Mouse (Mus musculus): Measurements from ENCODE around the gene Zmiz1.

The Zmiz1 gene

DNA sequence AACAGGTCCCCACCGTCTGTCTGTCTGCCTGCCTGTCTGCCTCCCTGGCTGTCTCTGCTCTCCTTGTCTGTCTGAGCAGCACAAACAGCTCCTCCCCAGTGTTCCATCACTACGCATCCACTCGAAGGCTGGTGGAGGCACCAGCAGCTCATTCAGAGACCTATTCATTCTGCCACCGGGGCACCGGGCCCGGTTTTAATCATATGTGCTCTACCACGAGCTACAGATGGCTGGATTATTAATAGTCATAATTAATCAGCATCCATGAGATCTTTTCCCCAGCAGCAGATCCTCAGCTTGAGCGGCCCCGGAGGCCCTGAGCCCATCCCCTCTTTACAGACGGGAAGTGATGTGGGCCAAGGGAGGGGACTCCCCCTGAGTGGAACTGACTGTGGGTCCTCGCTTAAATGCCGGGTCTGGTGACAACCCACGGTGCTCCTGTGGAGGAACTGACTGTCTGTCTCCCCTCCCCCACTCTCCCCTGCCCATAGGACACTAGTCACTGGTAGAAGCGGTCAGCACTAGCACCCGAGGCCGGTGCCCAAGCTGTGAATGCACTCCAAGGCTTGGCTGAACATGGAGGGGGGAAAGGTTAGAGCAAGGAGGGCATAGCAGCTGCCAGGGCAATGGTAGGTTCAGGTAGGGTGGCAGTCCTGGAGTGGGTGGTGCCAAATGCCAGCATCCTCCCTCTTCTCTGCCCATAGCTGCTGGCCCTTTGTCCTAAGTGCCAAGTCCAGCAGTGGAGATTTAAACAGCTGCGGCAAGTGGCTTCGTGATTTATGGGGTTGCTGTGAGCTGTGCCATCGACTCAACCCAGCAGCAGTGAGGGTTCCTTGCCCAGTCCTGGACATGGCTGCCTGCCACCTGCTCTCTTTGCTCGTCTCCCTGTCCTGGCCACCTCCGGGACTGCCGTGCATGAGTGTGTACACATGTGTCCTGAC, 34.6 kb downstream of the Zmiz1 start:
- DNase-seq (ENCODE audit: low spot score): no peak

- DNase-seq (ENCODE audit: low spot score): no peak
These were observed 35.8 kb downstream of the Zmiz1 start for GRCm38 (mm10) chr14:25494778-25495177.

DNA sequence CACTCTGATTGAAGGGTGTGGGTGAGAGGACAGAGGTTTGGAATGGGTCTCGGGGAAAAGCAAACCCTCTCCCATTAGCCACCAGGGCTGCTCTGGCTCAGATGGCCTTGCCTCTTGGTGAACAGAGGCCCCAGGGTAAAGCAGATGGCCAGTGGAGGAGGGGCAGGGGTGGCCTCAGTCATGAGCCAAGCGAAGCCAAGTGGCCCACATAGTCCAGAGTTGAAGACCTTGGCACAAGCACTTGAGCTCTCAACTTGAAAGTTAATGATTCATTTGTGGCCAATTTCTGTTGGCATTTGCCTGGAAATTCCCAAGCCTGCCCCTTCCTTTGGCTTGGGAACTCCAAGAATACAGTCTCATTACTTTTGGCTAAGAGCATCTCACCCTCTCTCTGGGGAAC, 37.1 kb downstream of the Zmiz1 start:
- no peak for DNase-seq (ENCODE audit: low spot score)

- DNase-seq (ENCODE audit: low spot score): no peak
These were observed 38.0 kb downstream of the Zmiz1 start for GRCm38 (mm10) chr14:25496989-25497388.

- no peak for DNase-seq (ENCODE audit: low spot score)
These were observed 38.6 kb downstream of the Zmiz1 start for GRCm38 (mm10) chr14:25497596-25497995.

DNA sequence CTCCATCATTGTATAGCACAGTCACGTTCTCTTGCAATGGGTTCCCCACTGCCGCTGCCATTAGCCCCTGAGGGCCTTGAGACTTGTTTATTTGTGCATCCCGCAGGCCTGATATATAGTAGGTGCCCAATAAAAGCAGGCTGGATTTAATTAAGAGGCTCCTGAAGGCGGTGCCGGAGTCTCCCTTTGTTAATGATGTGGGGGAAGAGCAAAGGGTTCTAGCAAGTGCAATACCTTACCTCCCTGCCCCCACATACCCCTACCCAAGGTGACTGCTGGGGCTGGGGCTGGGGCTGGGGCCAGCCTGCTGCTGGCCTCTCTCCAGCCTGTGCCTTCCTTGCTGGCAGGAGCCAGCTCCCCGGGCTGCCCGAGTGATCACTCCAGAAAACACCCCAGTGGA, 39.4 kb downstream of the Zmiz1 start:
- DNase-seq (ENCODE audit: low spot score): no peak

DNA sequence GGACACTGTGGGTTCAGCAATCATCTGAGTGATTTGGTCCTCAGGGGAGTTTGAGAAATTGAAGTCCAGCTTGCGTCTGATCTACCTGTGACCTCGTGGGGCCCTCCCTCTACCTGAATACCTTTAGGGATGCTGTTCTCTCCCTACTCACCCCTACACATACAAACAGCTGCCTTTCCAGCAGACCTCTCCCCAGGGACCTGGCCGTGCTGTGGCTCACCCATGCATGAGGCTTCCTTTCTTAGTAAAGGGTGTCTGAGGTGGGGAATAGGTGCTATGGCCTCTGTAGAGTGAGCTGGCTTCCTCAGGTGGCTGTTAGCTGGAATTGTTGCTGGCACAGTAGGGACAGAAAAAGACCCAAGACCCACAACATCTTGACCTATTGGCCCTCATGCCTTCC, 40.5 kb downstream of the Zmiz1 start:
- no peak for DNase-seq (ENCODE audit: low spot score)

- no peak for DNase-seq (ENCODE audit: low spot score)
These were observed 41.6 kb downstream of the Zmiz1 start for GRCm38 (mm10) chr14:25500511-25501120.

GRCm38 (mm10) chr14:25501481-25501880, 42.5 kb downstream of the Zmiz1 start:
- DNase-seq (ENCODE audit: low spot score): no peak

- DNase-seq (ENCODE audit: low spot score): no peak
These were observed 43.4 kb downstream of the Zmiz1 start for GRCm38 (mm10) chr14:25502355-25502754.

DNA sequence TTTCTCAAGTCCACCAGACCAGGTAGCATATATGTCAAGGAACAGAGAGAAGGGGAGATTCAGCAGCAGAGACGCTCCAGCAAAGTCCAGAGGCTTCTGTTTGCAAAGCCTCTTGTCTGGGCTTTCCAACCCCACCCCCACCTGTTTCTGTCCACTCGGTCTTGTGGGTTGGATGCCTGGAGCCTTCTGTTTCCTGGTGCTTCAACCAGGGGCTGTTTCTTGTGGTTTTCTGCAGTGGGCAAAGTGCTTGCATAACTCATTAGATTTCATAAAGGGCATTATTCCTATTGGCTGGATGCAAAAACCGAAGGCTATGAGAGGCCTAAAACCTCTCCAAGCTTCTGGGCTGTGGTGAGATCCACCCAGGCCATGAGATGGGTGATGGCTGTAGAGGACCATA, 45.3 kb downstream of the Zmiz1 start:
- no peak for DNase-seq (ENCODE audit: low spot score)

DNA sequence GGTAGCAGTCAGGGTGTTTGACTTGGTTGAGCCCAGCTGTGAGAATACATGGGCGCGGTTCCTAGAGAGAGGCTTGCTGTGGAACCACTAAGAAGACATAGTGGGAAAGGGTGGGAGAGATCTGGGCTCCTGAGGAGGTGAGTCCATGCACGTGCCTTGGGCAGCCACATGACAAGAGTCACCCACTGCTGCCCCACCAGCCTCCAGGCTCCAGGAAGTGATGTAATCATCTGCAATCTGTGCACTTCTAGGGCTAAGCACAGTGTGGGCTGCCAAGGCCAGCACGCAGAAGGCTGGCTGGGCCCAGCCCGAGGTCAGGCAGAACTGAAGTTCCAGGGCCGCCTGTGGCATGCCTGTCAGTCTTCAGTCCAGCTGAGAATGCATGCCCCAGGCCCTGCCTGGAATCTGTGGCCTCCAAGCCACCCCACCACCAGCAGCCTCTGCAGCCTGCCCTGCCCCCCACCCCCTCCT, 46.3 kb downstream of the Zmiz1 start:
- no peak for DNase-seq (ENCODE audit: low spot score)

GRCm38 (mm10) chr14:25508111-25508756, 49.2 kb downstream of the Zmiz1 start:
- DNase-seq (ENCODE audit: low spot score): no peak

DNA sequence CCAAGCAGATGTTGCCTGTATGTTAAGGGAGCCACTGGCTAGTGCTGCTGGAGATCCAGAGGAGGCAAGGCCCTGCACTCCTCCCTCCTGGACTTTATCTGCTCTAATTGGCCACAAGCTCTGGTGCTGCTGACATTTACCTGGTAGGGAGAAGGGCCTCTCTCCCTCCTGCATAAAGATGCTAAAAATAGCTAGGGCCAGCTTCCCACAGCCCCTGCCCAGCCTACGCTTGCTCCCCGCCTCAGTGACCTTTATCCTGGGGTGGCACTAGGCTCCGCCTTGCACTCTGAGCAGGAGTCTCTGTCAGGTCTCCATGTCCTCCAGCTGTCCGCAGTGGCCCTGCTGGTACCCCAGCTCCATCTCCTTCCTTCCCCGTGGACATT, 49.8 kb downstream of the Zmiz1 start:
- DNase-seq (ENCODE audit: low spot score): no peak

DNA sequence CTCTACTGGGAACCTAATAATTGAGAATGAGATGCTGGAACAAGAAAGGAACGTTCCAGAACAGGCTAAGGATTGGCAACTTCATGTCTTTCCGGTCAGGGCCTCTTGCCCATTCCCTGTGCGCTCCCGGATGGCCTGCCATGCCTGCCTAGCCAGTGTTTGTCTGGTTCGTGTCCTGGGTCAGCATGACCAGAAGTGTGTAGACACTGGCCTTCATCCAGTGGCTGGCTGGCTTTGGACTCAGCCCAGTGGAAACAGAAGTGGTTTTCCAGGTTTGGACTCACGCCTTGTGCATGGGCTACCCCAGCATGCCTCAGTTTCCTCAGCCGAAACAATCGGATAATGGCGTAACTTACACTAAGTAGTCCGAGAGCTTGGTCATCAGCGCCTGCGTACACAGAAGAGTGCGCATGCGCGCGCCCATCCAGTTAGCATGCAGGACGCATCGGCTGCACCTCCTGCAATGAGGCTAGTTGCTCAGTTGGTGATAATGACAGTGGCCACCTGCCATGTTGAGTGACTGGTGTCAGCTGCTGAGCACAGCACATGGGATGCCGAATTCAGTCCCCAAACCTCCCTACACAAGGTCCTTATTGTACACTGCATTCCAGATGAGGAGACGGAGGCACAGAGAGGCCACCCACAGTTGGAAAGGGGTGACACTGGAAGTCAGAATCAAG, 50.6 kb downstream of the Zmiz1 start:
- no peak for DNase-seq (ENCODE audit: low spot score)

GRCm38 (mm10) chr14:25510362-25510761, 51.4 kb downstream of the Zmiz1 start:
- no peak for DNase-seq (ENCODE audit: low spot score)

- no peak for DNase-seq (ENCODE audit: low spot score)
These were observed 52.0 kb downstream of the Zmiz1 start for GRCm38 (mm10) chr14:25510987-25511386.

DNA sequence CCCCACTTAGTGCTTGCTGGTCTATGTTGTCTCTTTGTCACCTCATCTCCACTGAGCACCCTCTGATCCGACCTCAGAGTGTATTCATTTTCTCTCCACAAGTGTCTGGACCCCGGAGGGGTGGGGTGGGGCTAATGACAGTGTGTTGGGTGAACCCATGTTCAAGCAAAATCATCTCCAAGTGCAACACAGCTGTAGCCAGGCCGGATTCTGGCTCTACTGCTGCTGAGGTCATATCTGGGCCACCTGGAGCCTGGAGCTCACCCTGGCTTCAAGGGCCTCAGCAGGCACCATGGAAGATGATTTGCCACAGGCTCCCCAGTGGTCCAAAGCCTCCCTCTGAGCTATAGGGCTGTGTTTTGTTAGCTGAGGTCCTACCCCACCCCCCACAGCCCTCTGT, 52.6 kb downstream of the Zmiz1 start:
- no peak for DNase-seq (ENCODE audit: low spot score)

DNA sequence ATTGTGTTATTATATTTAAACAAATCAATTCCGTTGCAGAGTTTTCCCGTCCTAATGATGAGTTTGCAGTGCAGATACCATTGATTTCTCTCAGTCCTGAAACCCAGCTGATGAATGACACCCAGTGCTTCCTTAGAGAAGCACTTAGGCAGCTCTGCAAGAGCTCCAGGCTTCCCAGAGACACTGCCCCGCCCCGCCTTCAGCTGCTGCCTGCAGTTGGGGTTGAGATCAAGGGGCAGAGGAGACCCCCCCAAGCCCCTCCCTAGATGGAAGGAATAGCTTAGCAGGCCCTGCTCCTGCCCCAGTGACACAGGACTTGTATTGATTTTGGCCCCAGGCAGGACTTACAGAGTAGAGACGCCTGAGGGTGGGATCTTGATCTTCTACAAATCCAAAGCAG, 53.0 kb downstream of the Zmiz1 start:
- no peak for DNase-seq (ENCODE audit: low spot score)

DNA sequence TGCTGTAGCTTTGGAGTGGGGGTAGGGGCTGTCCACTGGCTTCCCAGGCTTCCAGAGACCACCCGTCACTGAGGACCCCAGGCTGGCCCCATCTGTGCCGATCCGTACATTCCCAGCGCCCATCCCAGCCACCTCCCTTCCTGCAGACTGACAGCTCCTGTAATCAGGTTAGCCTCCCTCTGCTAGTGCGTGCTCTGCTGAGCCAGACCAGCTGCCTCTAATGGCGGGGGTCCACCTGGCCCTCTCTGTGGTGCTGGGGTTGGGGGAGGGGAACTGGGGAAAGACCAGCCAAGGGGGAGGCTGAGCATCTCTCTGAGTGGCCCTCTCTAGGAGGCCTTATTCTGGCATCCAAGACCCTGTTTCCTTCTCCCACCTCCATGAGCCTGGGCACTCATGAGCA, 53.8 kb downstream of the Zmiz1 start:
- DNase-seq (ENCODE audit: low spot score): no peak

DNA sequence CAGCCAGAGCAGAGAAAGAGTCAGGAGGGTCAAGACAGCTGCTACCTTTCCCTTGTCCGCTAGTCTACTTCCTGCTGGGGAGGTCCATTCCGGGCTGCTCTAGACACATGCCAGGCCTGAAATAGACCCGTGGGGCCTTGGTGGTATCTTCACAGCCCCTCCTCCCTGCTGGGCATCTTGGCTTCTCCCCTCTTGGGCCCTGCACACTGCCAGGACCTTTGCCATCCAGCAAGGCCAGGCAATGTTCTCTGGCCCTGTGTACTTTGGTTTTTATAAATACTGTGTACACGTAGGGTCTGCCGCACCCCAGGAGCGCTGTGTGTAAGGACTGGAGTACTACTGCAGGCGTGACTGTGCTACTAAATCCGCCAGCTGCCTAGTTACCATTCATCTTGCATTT, 54.5 kb downstream of the Zmiz1 start:
- no peak for DNase-seq (ENCODE audit: low spot score)

DNA sequence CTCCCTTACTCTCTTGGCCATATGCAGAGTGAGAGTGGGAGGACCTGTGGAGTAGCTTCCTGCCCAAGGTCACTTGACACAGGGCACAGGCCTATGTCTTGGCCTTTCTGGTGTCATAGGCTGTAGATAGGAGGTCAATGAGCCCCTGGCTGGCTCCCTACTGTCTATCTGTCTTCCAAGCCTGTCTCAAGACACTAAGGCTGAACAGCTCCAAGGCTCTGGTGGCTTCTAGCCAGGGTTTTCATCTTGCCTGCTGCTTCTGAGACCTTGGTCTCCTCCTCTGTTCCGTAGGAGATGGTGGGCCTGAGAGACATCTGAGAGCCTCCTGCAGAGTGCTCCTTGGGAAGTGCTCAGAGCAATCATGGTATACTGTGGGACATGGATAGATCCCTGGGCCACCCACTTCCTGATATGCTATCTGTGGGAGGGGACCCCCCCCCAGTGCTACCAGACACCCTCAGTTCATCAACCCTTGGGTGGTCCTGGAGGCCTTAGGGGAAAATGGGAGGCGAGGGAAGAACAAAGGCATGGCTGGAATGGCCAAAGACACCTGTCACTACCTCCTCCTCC, 56.0 kb downstream of the Zmiz1 start:
- DNase-seq (ENCODE audit: low spot score): no peak
